ENCODE assay signal across 8 mouse cellular contexts in genomic region chr2:109673509-109674455, GRCm38 (mm10). TPM values are rescaled to one million over a fixed set of nuclear protein-coding genes. Genes with fewer than 3 reads are reported as not detected.
A peak's percentile ranks its signal among the peaks of the same experiment; 100 is the strongest.
DNase-seq lines count a peak whose midpoint lies in the region; ATAC-seq lines count a peak whose summit lies in the region.

No protein-coding gene starts in this region.

- no peaks in the 10 kb centered on the region; the same call in 1 of the 2 replicates for H3K4me1 ChIP-seq in liver, embryonic 11.5 days (replicated peaks; ENCODE audit: control insufficient read depth, insufficient read depth, low read length)
- H3K4me1 ChIP-seq in forebrain, embryonic 16.5 days (replicated peaks; ENCODE audit: control insufficient read depth, insufficient read depth, low read length): peaks cover 38% of the 10 kb centered on the region
- no peaks in the 10 kb centered on the region for H3K4me1 ChIP-seq in liver, embryonic 15.5 days (replicated peaks)

- no peaks in the 10 kb centered on the region for H3K36me3 ChIP-seq in liver, embryonic 11.5 days (ENCODE audit: control insufficient read depth, insufficient read depth, low read length)
- H3K36me3 ChIP-seq in forebrain, embryonic 16.5 days (ENCODE audit: control insufficient read depth, insufficient read depth): no peaks in the 10 kb centered on the region
- no peaks in the 10 kb centered on the region for H3K36me3 ChIP-seq in liver, embryonic 15.5 days (replicated peaks)

- H3K27me3 ChIP-seq in liver, embryonic 11.5 days (replicated peaks; ENCODE audit: control insufficient read depth, insufficient read depth, low read length): peaks cover 58% of the 10 kb centered on the region
- peaks cover 34% of the 10 kb centered on the region for H3K27me3 ChIP-seq in forebrain, embryonic 16.5 days (replicated peaks; ENCODE audit: control insufficient read depth, insufficient read depth, low read length)
- H3K27me3 ChIP-seq in liver, embryonic 15.5 days: peaks cover 63% of the 10 kb centered on the region

- no peaks in the 10 kb centered on the region for H3K9me3 ChIP-seq in liver, embryonic 11.5 days (ENCODE audit: control insufficient read depth, low read length)
- no peaks in the 10 kb centered on the region for H3K9me3 ChIP-seq in forebrain, embryonic 16.5 days (ENCODE audit: control insufficient read depth, low read length)
- H3K9me3 ChIP-seq in liver, embryonic 15.5 days (replicated peaks): no peaks in the 10 kb centered on the region

- peak overlapping the region; percentile 37 for H3K4me3 ChIP-seq in liver, embryonic 11.5 days (ENCODE audit: low read depth, low read length)
- peak overlapping the region; percentile 30 for H3K4me3 ChIP-seq in forebrain, embryonic 16.5 days (replicated peaks; ENCODE audit: low read length)
- H3K4me3 ChIP-seq in liver, embryonic 15.5 days (replicated peaks): no peak overlapping the region

- H3K4me2 ChIP-seq in liver, embryonic 11.5 days: peak overlapping the region; percentile 65
- H3K4me2 ChIP-seq in forebrain, embryonic 16.5 days (ENCODE audit: low read length): peak overlapping the region; percentile 49
- peak overlapping the region; percentile 25; the same call in 1 of the 2 replicates for H3K4me2 ChIP-seq in liver, embryonic 15.5 days

- WGBS in liver, embryonic 11.5 days: 2% methylated on average over 48 of the region's 48 CpGs
- under 1% methylated on average over 48 of the region's 48 CpGs for WGBS in forebrain, embryonic 16.5 days
- WGBS in liver, embryonic 15.5 days (ENCODE audit: insufficient replicate concordance): 2% methylated on average over 48 of the region's 48 CpGs

- H3K27ac ChIP-seq in liver, embryonic 11.5 days (ENCODE audit: low read depth, low read length): no peak overlapping the region
- no peak overlapping the region for H3K27ac ChIP-seq in forebrain, embryonic 16.5 days (ENCODE audit: low read length)
- H3K27ac ChIP-seq in liver, embryonic 15.5 days (replicated peaks): no peak overlapping the region

- DNase-seq in liver, embryonic 11.5 days (ENCODE audit: low spot score): peak; percentile 34
- no peak for DNase-seq in liver
- DNase-seq in cerebellum, postnatal 10 days: peak; percentile 41 to 44
- DNase-seq in urinary bladder, postnatal 36 days (ENCODE audit: low spot score in 2 of 2): no peak
- no peak for DNase-seq in kidney, adult 11 months
- no peak for DNase-seq in lung, postnatal 14 days

- H3K9ac ChIP-seq in liver, embryonic 11.5 days (ENCODE audit: low read depth, low read length): no peak overlapping the region
- H3K9ac ChIP-seq in forebrain, embryonic 16.5 days (replicated peaks; ENCODE audit: low read depth, low read length): no peak overlapping the region
- H3K9ac ChIP-seq in liver, embryonic 15.5 days: no peak overlapping the region

- ATAC-seq in liver, embryonic 11.5 days (replicated peaks; ENCODE audit: low FRiP score): no peak; the same call in 1 of the 2 replicates
- no peak for ATAC-seq in forebrain, embryonic 16.5 days
- no peak for ATAC-seq in liver, embryonic 15.5 days (ENCODE audit: insufficient read depth)

RNA-seq across cellular contexts. Expression of gene Bdnf, which starts 0.7 kb away (rescaled TPM):
- 0.74 and 0.87 TPM in 2 replicates for polyA plus RNA-seq in liver, embryonic 11.5 days (2014; fragmentation: Nextera tagmentation; extraction: Ambion mirVana)
- 2.2 and 3.0 TPM in 2 replicates for polyA plus RNA-seq in forebrain, embryonic 16.5 days (2015; fragmentation: Nextera tagmentation; extraction: Ambion mirVana)
- polyA plus RNA-seq in liver, embryonic 15.5 days (2015; fragmentation: Nextera tagmentation; extraction: Ambion mirVana): 0.09 and 0.10 TPM in 2 replicates

Comparison
In these comparisons a context has a peak if more than half of its experiments do, and no peak if none do; other contexts are left out.
1. DNase-seq: peak in liver, embryonic 11.5 days (single experiment) and cerebellum, postnatal 10 days (2 of 2); none in liver (single experiment), urinary bladder, postnatal 36 days (0 of 2), kidney, adult 11 months (single experiment) and lung, postnatal 14 days (single experiment).
2. Peak in every context shown above with its lines, with median percentiles within 50 percentile points of each other: H3K4me2 ChIP-seq.